Mouse (Mus musculus): ENCODE measurements around the gene Nudcd3.

DNA sequence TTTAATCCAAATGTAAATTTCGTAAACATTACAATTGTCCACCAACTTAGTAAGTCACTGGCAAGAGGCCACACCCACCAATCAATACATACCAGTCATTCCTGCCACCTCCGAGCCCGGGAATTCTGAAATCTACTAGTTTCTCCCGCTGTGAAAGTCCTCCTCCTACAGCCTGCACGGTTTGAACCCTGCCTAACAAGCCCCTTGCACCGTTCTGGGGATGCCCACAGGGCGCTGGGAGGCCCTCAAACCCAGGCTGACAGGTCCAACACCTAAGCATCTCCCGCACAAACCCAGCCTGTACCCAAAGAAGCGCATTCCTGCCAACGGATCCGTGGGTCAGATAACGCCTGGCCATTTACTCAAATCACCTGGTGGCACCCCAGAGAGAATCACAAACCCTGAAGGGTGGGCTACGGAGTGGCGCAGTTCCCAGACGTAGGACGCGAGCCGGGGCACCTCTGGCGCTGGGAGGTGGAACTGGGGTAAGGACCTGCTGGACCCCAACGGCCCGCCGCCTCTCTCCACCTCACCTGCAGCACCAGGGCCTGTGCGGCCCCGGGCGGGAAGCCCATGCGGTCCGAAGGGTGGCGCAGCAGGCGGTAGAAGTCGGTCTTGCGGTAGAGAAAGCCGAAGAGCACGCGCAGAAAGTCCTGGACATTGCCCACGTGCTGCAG lies 667 bp downstream of the Nudcd3 start, which contains the start of gene A730071L15Rik:
- TF ChIP-seq GATA1 (IDR thresholded peaks at IDR 0.05; ENCODE audit: borderline replicate concordance, low read length) = no peak
- no peak for TF ChIP-seq FLI1 (IDR thresholded peaks at IDR 0.05; ENCODE audit: low read length)

Data from megakaryocyte, embryonic 14.5 days (primary cell).